Mouse (Mus musculus): ENCODE results near the gene Slc27a1.

Gene Slc27a1

DNA sequence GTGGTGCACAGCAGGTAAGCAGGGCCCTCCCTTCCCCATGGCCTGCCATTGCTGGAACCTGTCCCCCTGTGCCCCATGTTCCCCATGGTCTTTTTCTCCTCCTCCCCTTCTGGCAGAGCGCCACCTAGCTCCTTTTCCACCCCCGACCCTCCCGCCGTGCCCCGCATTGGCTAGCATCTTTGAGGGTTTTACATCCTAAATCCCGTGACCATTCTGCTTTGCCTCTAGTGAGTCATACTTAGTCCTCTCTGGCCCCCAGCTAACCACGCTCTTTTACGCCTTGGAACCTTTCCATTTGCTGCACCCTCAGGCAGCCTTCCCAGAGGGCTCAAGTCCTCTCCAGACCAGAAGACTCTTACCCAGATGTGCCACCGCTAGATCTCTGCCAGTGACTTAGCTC lies 11.5 kb downstream of the Slc27a1 start:
- DNase-seq (ENCODE audit: low spot score in 2 of 2): no peak

DNA sequence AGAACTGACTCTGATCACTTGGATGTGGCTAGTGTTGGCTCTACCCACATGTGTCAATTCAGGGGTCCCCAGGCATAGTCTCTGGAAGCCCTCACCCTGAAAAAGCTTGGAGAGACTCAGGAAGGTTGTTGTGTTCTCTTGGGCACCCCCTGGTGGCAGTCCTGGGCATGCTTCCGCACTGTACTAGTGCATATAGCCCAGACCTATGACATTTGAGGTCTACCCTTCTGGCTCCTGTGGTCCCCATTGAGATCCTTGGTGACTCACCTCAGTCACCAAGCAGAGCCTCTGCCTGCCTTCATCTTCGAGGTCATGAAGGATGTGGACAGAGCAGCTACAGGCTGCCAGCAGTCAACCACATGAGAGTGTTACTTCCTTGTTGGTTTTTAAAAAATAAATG lies 18.2 kb downstream of the Slc27a1 start:
- peak in 1 of 2 experiments; percentile 67 for DNase-seq (ENCODE audit: low spot score in 2 of 2)

DNA sequence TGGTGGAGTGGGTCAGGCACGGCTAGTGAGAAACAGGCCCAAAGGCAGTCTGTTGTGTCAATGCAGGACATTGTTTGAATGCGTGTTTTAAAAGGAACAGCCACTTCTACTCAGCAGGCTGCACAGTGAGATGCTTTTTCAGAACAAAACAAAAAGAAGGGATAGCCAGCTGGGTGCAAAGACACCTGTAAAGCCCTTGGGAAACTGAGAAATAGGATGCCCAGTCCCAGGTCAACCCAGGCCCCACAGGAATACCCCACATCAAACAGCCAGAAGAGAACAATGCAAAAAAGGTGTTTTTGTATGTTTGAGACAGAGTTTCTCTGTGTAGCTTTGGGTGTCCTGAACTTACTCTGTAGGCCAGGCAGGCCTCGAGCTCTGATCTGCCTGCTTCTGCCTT lies 20.1 kb downstream of the Slc27a1 start:
- DNase-seq (ENCODE audit: low spot score in 2 of 2): no peak

DNA sequence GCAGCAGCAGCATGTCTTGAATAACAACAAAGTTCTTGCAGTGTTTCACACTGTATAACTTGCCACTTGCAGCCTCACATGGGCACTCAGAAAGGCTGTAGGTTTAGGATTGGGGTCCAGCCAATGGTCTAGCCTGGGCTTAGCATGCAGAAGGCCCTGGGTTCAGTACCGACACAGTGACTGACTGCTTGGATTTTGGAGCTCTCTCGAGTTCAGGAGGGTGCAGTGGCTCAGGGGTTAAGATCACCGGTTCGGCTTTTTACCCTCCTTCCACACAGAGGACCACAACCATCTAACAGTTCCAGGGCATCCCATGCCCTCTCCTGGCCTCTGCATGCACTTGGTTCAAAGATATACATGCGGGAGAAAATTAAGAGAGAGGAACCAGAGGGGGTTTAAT lies 22.3 kb downstream of the Slc27a1 start:
- no peak for DNase-seq (ENCODE audit: low spot score in 2 of 2)

DNA sequence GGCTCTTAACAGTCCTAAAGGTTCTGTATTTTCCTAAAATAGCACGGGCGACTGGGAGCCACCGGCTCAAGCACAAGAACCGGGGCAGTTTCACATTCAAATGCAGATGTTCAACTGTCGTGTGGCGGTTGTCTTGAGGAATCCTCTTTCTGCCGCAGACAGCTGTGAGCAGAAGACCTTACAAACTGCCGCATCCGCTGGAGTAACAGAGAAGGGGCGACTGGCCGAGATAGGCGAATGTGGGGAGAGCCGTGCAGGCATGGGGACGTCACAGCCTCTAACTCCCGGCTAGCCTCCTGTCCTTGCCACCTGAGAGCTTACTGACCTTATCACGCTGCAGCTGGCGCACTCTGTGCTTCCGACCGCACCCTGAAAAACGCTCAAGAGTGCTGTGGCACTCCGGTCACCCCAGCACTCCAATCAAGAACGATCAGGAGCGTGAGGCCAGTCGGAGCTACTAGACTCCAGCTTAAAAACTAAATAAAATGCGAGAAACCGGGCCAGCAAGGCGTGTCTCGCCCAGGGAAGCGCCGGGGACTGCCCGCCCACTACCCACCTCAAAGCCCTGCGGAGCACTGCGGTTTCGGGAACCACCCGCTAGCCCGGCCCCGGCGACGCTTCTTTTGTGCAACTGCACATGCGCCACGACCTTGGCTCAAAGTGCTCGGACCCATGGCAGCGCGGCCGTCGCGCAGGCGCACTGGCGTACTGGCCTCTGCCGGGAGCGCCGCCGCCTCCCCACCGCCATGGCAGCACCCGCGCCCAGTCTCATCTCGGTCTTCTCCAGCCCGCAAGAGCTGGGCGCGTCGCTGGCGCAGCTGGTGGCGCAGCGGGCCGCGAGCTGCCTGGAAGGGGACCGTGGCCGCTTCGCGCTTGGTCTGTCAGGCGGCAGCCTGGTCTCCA lies 23.0 kb downstream of the Slc27a1 start, which contains the start of gene Pgls:
TSS of gene Pgls (plus strand) at position 706 of the 903 bp plus-strand sequence.
- DNase-seq (ENCODE audit: low spot score in 2 of 2): peak; percentile 90 to 91

DNA sequence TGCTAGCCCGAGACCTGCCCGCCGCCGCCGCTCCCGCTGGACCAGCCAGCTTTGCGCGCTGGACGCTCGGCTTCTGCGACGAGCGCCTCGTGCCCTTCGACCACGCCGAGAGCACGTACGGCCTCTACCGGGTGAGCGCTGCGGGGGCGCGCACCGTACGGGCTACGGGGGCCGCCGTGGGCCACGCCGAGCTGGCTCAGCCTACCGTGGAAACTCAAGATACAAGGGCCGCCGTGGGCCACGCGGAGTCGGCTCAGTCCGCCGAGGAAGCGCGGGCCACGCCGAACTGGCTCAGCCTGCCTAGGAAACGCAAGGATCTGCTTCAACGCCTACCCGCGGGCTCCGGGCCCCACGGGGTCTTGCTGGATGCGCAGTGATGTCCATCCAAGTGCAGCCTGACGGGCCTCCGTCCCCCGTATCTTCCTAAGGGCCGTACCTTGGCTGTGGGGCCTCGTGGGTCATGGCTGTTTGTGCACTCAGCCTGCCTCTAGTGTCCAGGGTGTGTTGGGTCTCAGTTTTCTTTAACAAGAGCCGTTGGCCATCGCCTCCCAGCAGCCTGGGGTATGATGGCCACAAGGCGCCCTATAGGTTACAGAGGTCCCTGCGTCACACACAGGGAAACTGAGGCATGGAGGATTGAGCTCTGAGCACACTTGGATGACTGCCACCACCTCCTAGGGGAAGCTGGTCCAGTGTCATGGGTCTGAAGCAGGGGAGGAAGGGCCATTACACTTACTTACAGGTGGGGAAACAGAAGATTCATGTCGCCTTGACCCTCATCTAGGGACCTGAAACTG lies 23.9 kb downstream of the Slc27a1 start:
- DNase-seq (ENCODE audit: low spot score in 2 of 2): peak; percentile 72 to 77

DNA sequence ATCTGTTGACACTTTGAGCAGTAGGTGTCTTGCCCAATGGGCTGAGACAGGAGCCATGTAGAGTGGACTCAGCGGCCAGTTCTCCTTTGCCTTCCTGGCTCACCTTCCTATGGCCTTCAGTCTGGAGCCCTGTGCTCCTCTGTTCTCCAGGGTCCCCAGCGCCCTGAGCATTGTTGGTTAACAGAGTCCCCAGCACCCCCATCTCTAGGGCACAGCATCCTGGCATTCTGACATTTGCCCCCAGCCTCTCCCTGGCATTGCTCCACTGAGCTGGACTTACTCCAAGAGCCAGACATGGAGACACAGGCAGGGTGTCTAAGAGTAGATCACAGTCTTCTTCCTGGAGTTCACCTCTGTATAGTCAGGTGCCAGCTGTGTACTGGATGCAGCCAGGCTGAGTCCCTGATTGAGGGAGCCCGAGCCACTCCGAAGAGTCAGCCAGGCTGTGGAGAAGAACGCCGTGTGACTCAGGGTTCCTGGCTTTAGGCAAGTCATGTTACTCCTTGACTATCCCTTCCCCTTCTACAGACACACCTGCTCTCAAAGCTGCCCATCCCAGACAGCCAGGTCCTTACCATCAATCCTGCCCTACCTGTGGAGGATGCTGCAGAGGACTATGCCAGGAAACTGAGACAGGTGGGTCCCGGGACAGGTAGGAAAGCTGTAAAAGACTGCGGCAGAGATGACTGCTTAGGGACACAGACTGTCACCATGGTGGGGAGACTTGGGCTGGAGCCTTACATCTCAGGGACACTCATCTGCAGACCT lies 25.1 kb downstream of the Slc27a1 start:
- DNase-seq (ENCODE audit: low spot score in 2 of 2): no peak

DNA sequence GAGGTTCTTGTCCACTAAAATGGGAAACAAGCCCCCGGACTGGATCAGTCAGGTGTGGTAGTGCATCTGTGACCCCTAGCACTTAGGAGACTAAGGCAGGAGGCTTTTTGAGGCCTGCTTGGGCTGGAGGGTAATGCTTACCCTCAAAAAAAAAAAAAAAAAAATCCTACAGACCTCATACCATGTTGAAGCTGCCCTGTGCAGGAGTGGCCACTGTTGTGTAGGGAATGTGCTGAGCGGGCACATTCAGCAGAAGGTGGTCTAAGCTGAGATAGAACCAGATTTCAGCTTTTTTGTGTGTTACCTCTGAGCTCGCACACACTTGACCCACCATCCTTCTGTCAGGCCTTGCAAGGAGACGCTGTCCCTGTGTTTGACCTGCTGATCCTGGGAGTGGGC lies 25.6 kb downstream of the Slc27a1 start:
- DNase-seq (ENCODE audit: low spot score in 2 of 2): no peak

DNA sequence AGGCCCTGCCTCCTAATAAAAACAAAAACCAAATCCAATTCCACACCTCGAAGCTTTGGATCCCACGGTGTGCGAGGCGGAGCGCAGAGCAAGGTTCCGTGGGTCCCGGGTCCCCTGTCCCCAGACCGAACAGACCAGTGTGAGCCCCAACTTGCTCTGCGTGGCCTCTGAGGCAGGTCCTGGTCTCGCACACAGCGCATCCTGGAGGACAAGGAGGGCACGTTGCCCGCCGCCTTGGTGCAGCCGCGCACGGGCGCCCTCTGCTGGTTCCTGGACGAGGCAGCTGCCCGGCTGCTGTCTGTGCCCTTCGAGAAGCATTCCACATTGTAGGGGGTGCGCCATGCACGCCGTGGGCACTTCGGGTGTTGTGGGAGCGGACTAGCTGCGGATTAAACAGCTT lies 27.2 kb downstream of the Slc27a1 start:
- peak; percentile 86 to 97 for DNase-seq (ENCODE audit: low spot score in 2 of 2)

DNA sequence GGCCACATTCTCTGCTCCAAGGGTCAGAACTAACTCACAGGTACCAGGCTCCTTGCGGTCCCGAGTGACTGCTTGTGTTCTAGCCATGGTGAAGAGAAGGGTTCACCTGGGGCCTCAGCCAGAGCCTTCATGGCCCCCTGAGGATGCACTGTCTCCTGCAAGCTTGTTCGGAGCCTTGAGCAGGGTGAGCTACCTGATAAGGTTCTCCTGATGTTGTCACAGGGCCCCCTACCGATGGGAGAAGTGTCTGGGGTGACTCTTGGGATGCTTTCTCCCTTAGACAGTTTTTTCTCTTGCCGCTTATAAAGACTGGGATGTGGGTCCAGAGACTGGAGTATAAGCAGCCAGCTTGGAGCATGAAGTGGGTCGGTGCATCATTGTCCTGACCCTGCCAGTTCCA lies 27.7 kb downstream of the Slc27a1 start:
- no peak for DNase-seq (ENCODE audit: low spot score in 2 of 2)

DNA sequence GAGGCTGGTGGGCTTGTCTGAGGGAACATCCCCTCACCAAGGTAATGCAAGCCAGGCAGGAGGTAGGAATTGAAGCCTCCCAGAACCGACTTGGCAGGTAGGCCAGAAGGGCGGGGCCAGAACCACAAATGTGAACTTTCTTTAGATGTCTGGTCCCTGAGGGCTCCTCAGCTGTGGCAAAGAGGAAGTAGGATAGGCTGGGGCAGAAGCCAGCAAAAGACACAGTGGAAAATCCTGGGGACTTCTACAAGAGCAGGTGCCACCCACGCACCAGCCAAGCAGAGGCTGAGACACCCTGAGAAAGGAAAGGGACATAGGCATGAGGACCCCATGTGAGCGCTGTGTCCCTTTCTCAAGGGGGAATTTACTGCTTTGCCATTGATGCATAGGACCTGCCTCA lies 28.1 kb downstream of the Slc27a1 start:
- DNase-seq (ENCODE audit: low spot score in 2 of 2): no peak

DNA sequence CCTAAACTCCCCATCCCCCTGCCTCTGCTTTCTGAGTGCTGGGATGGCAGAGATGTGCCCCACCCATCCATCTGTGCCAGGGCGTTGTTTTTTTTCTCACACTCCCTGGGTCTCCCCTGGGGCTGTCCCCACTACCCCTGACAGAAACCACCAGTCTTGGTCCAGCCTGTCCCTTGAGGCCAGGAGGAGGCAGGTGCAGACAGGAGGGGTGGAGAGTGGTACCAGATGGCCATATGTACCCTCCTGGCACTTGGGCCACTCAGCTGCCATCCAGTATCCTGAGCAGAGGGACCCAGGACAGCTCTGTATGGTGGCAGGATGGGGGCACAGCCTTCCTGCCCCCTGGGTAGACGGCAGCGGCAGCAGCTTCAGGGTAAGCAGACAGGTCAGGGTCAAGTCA lies 28.8 kb downstream of the Slc27a1 start, which contains the start of gene Fam129c:
TSS of gene Fam129c (plus strand) at position 198 of the 400 bp plus-strand sequence.
- DNase-seq (ENCODE audit: low spot score in 2 of 2): no peak

DNA sequence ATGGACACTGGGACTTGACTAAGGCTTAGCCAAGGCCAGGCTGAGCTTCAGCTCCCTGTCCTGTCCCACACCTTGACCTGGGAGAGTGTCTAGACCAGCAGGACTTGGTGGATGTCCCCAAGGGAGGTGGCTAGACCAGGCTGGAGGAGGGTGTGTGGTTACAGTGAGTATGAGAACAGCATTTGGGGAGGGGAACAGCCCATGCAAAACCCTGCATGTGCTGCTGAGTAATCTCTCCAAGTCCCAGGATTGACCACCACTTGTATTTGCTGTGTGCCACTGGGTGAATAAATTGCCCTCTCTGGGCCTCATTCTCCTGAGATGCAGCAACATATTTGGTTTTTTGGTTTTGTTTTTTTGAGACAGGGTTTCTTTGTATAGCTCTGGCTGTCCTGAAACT lies 29.7 kb downstream of the Slc27a1 start:
- DNase-seq (ENCODE audit: low spot score in 2 of 2): no peak

DNA sequence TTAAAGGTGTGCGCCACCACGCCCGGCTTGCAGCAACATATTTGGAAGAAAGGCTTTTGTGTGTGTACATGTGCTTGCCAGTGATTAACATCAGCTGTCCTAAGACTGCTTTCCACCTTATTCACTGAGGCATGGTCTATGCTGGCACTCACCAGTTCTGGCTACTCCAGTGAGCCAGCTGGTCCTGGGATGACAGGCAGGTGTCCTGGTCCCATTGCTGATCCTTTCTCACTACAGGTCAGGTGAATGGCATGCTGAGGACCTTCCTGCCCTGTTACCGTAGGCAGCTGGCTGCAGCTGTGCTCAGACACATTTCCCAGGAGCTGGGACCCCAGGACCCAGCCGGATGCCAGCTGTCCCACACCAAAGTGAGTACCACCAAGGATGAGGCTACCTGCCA lies 30.2 kb downstream of the Slc27a1 start:
- no peak for DNase-seq (ENCODE audit: low spot score in 2 of 2)

DNA sequence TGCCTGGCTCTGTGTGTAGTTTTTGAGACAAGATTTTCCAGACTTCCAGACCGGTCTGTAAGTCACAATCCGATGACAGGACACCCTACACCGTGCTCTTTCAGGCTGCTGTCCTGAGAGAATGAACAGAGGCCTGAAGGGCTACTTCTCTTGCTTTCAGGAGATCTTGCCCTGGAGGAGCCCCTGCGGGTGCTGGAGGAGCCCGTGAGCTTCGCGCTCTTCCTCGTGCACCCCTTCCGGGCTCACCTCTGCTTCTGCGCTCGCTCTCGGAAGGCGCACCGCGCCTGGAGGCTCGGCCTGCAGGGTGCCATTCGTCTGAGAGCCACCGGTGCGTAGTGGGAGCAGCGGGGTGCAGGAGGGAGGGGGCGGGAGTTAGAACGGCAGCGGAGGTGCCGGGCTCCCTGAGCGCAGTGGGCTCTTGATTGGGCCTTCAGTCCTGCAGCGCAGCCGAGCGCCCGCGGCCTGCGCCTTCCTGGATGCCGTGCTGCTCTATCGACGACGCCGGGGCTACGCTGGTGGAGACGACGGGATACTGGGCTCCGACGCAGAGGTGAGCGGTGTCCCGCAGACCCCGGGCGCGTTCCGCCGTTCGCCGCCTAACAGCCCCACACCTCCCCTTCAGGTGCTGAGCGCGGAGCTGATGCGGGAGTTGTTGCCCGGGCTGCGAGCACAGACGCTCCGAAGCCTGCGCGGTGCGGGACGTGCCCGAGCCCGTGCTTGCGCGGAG lies 33.4 kb downstream of the Slc27a1 start:
- peak; percentile 47 to 62 for DNase-seq (ENCODE audit: low spot score in 2 of 2)

DNA sequence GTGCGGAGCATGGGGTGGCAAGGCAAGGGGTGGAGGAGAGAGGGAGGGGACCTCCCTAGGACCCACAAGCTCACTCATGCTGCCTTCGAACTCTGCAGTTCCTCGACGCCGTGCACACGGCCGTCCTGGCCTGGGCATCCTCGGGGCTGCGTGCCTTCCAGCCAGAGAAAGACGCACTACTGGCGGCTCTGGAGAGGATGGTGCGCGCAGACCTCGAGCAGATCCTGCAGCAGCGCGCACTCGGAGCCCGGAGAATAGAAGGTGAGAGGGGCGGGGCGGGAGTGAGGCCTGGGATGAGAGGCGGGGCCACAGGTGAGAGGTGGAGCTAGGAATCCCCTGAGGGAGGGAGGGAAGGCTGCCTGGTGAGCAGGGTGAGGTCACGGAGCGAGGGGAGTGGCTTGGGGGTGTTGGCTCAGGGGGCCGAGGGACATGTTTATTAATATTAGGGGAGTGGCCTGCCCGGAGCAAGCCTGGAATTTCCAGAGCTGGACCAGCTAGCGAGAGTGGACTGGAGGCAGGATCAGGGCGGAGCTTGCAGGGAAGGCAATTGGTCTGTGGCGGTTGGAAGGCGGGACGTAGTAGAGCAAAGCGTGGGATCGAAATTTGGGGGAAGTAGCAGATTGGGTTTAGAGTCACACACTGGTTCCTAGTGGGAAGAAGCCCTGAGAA lies 34.1 kb downstream of the Slc27a1 start:
- DNase-seq (ENCODE audit: low spot score in 2 of 2): no peak

DNA sequence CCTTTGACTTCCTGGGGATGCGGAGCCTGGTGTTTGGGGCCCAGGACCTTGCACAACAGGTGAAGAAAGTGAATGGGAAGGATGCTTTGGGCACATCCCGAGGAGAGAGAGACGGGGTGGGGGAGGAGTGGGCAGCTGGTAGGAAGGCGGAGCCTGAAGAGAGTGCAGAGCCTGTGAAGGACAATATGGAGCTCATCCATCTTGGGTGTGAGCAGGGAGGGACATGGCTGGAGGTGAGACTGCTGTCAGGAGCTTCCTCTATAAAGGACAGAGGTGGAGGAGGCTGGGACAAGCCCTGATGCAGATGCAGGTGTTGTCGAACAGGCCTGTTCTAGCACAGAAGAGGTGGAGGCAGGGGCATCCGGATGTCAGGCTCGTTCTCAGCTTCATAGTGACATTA lies 35.3 kb downstream of the Slc27a1 start:
- no peak for DNase-seq (ENCODE audit: low spot score in 2 of 2)

DNA sequence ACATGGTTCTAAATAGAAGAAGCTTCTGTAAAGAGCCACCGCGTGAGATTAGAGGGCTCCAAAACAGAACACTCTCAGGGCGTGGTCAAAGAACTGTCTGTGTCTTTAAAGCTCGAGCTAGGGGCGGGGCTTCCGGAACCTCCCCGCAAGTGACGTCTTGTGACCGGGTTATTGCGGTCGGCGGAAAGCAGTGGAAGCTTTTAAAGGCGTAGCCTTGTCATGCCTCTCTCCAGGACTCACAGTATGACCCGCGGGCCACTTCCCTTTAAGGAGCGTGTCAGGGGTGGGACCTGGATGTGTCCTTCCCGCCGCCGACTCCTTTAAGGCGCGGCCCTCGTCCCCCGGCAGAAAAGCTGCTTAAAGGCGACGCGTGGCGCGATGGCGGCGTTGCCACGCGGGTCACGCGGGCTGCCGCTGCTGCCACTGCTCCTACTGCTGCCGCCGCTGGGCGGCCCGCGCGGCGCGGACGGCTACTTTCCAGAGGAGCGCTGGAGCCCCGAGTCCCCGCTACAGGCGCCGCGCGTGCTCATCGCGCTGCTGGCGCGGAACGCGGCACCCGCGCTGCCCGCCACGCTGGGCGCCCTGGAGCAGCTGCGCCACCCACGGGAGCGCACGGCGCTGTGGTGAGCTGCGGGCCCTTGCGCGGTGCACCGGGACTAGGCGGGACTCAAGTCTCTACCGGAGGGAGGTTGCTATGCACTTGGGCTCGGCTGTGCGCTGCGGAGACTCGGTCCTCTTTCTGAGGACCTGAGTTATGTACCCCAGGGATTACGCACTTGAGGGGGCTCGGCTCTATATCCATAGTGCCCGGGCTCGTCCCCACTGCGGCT lies 42.4 kb downstream of the Slc27a1 start, which contains the start of gene Colgalt1:
TSS of gene Colgalt1 (plus strand) at position 177 of the 830 bp plus-strand sequence.
- peak; percentile 94 to 95 for DNase-seq (ENCODE audit: low spot score in 2 of 2)

DNA sequence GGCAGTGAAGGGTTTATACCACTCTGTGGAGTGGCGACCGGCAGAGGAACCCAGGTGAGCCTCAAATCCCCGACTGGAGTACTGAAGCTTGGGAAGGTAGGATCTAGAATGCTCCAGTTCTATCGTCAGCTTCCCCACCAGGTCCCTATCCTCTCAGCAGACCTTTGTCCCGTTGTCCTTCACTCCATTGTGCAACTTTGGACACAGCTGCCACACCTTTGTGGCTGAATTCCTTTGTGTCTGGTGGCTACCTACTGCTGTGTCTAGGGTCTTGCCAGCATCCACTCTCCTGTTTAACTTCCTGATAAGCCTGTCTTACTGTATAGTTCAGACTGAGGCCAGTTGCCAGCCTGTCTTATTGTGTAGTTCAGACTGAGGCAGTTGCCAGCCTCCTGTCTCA lies 43.5 kb downstream of the Slc27a1 start:
- no peak for DNase-seq (ENCODE audit: low spot score in 2 of 2)

DNA sequence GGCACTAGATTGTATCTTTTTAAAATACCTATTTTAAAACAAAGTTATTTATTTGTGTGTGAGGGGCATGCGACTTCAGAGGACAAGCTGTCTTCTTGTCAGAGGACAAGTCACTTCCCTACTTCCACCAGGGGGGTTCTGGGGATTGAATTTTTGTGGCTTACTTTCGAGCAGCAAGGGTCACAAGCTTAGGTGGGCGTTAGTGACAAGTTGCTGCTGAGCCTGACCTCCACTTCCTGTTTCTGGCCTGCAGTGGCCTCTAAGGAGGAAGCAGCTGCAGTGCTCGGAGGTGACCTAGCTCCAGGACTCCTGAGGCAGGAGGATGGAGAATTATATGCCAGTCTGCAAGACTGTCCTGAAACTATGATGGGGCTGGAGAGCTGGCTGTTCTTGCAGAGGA lies 44.7 kb downstream of the Slc27a1 start:
- DNase-seq (ENCODE audit: low spot score in 2 of 2): no peak

Measured in thymus, postnatal 10 days (tissue).